Mouse (Mus musculus): ENCODE measurements around the gene Ahsg. TPM values are rescaled to one million over a fixed set of nuclear protein-coding genes. Genes with fewer than 3 reads are reported as not detected.

Gene Ahsg
- polyA plus RNA-seq (2015; fragmentation: Nextera tagmentation; extraction: Ambion mirVana) = 82.1 and 111 TPM in 2 replicates

- H3K27me3 ChIP-seq (ENCODE audit: control insufficient read depth, insufficient read depth, low read length) = no peaks in the 10 kb centered on the region
- 78% methylated on average over 11 of the region's 11 CpGs for WGBS
- no peaks in the 10 kb centered on the region for H3K4me1 ChIP-seq (ENCODE audit: control insufficient read depth, insufficient read depth, low read length)
- no peak within 1 kb of the TSS for H3K27ac ChIP-seq (ENCODE audit: low read length)
- no peak within 1 kb of the TSS for H3K9ac ChIP-seq (ENCODE audit: low read length)
- H3K36me3 ChIP-seq (ENCODE audit: control insufficient read depth, insufficient read depth, low read length) = no peaks in the 10 kb centered on the region
- H3K4me3 ChIP-seq (replicated peaks; ENCODE audit: low read length) = no peak within 1 kb of the TSS
- no peak within 1 kb of the TSS for H3K4me2 ChIP-seq (ENCODE audit: low read depth, low read length)
- H3K9me3 ChIP-seq (replicated peaks; ENCODE audit: control insufficient read depth, low read length) = no peaks in the 10 kb centered on the region
- ATAC-seq (ENCODE audit: insufficient read depth, low FRiP score) = no peak
Measured at GRCm38 (mm10) chr16:22890683-22891510, at the start of gene Ahsg. Gene Ahsg (plus strand): TSS chr16:22891277.

GRCm38 (mm10) chr16:22842871-22843270 lies 48.2 kb upstream of the Ahsg start:
- Histone ChIP-seq H3K27ac (ENCODE audit: low read length) (no peak overlapping the region), H3K4me2 (ENCODE audit: low read depth, low read length) (no peak overlapping the region)
- WGBS = 74% methylated on average over 5 of the region's 5 CpGs

GRCm38 (mm10) chr16:22844061-22844801 lies 46.8 kb upstream of the Ahsg start:
- ATAC-seq (ENCODE audit: insufficient read depth, low FRiP score) = peak; percentile 87
- Histone ChIP-seq H3K27ac (ENCODE audit: low read length) (peak overlapping the region; percentile 31), H3K4me1 (ENCODE audit: control insufficient read depth, insufficient read depth, low read length) (peaks cover 17% of the 10 kb centered on the region; the same call in 1 of the 2 replicates), H3K27me3 (ENCODE audit: control insufficient read depth, insufficient read depth, low read length) (no peaks in the 10 kb centered on the region), H3K36me3 (ENCODE audit: control insufficient read depth, insufficient read depth, low read length) (no peaks in the 10 kb centered on the region), H3K4me2 (ENCODE audit: low read depth, low read length) (peak overlapping the region; percentile 95), H3K9ac (ENCODE audit: low read length) (peak overlapping the region; percentile 82), H3K4me3 (replicated peaks; ENCODE audit: low read length) (peak overlapping the region; percentile 58), H3K9me3 (replicated peaks; ENCODE audit: control insufficient read depth, low read length) (no peaks in the 10 kb centered on the region)
- 6% methylated on average over 26 of the region's 26 CpGs for WGBS

More at GRCm38 (mm10) chr16:22842871-22843270, 48.2 kb upstream of the Ahsg start:
- ATAC-seq (ENCODE audit: insufficient read depth, low FRiP score) = peak; percentile 81; the same call in 1 of the 2 replicates
- no peaks in the 10 kb centered on the region for H3K27me3 ChIP-seq (ENCODE audit: control insufficient read depth, insufficient read depth, low read length)
- H3K36me3 ChIP-seq (ENCODE audit: control insufficient read depth, insufficient read depth, low read length) = 0 out of 2 replicates have a peak, but pooled peaks cover 2% of the 10 kb centered on the region
- no peak overlapping the region for H3K4me3 ChIP-seq (replicated peaks; ENCODE audit: low read length)
- H3K9me3 ChIP-seq (replicated peaks; ENCODE audit: control insufficient read depth, low read length) = no peaks in the 10 kb centered on the region
- H3K9ac ChIP-seq (ENCODE audit: low read length) = no peak overlapping the region
- peaks cover 17% of the 10 kb centered on the region; the same call in 1 of the 2 replicates for H3K4me1 ChIP-seq (ENCODE audit: control insufficient read depth, insufficient read depth, low read length)

GRCm38 (mm10) chr16:22844834-22845233 lies 46.2 kb upstream of the Ahsg start:
- peak overlapping the region; percentile 58 for H3K4me3 ChIP-seq (replicated peaks; ENCODE audit: low read length)
- H3K4me1 ChIP-seq (ENCODE audit: control insufficient read depth, insufficient read depth, low read length) = peaks cover 17% of the 10 kb centered on the region; the same call in 1 of the 2 replicates

GRCm38 (mm10) chr16:22845481-22845880 lies 45.6 kb upstream of the Ahsg start:
- WGBS = 86% methylated on average over 4 of the region's 4 CpGs
- H3K36me3 ChIP-seq (ENCODE audit: control insufficient read depth, insufficient read depth, low read length) = no peaks in the 10 kb centered on the region

More at GRCm38 (mm10) chr16:22844834-22845233, 46.2 kb upstream of the Ahsg start:
- no peaks in the 10 kb centered on the region for H3K9me3 ChIP-seq (replicated peaks; ENCODE audit: control insufficient read depth, low read length)
- peak overlapping the region; percentile 95 for H3K4me2 ChIP-seq (ENCODE audit: low read depth, low read length)
- H3K27ac ChIP-seq (ENCODE audit: low read length) = peak overlapping the region; percentile 31
- peak overlapping the region; percentile 82 for H3K9ac ChIP-seq (ENCODE audit: low read length)
- WGBS = 60% methylated on average over 5 of the region's 5 CpGs
- no peaks in the 10 kb centered on the region for H3K36me3 ChIP-seq (ENCODE audit: control insufficient read depth, insufficient read depth, low read length)
- ATAC-seq (ENCODE audit: insufficient read depth, low FRiP score) = no peak
- H3K27me3 ChIP-seq (ENCODE audit: control insufficient read depth, insufficient read depth, low read length) = no peaks in the 10 kb centered on the region

GRCm38 (mm10) chr16:22847686-22848085 lies 43.4 kb upstream of the Ahsg start:
- H3K36me3 ChIP-seq (ENCODE audit: control insufficient read depth, insufficient read depth, low read length) = no peaks in the 10 kb centered on the region
- ATAC-seq (ENCODE audit: insufficient read depth, low FRiP score) = no peak
- no peak overlapping the region for H3K4me2 ChIP-seq (ENCODE audit: low read depth, low read length)
- H3K9ac ChIP-seq (ENCODE audit: low read length) = no peak overlapping the region
- no peak overlapping the region for H3K27ac ChIP-seq (ENCODE audit: low read length)
- no peaks in the 10 kb centered on the region for H3K27me3 ChIP-seq (ENCODE audit: control insufficient read depth, insufficient read depth, low read length)
- H3K4me3 ChIP-seq (replicated peaks; ENCODE audit: low read length) = no peak overlapping the region
- WGBS = 90% methylated on average over 1 of the region's 1 CpGs
- peaks cover 17% of the 10 kb centered on the region; the same call in 1 of the 2 replicates for H3K4me1 ChIP-seq (ENCODE audit: control insufficient read depth, insufficient read depth, low read length)
- no peaks in the 10 kb centered on the region for H3K9me3 ChIP-seq (replicated peaks; ENCODE audit: control insufficient read depth, low read length)

More at GRCm38 (mm10) chr16:22845481-22845880, 45.6 kb upstream of the Ahsg start:
- Histone ChIP-seq H3K9ac (ENCODE audit: low read length) (no peak overlapping the region), H3K27ac (ENCODE audit: low read length) (peak overlapping the region; percentile 31; the same call in 1 of the 2 replicates), H3K9me3 (replicated peaks; ENCODE audit: control insufficient read depth, low read length) (no peaks in the 10 kb centered on the region), H3K27me3 (ENCODE audit: control insufficient read depth, insufficient read depth, low read length) (no peaks in the 10 kb centered on the region), H3K4me2 (ENCODE audit: low read depth, low read length) (no peak overlapping the region), H3K4me1 (ENCODE audit: control insufficient read depth, insufficient read depth, low read length) (peaks cover 17% of the 10 kb centered on the region; the same call in 1 of the 2 replicates), H3K4me3 (replicated peaks; ENCODE audit: low read length) (no peak overlapping the region)
- no peak for ATAC-seq (ENCODE audit: insufficient read depth, low FRiP score)

- no peak for ATAC-seq (ENCODE audit: insufficient read depth, low FRiP score)
- 77% methylated on average over 1 of the region's 1 CpGs for WGBS
- Histone ChIP-seq H3K9ac (ENCODE audit: low read length) (no peak overlapping the region), H3K9me3 (replicated peaks; ENCODE audit: control insufficient read depth, low read length) (no peaks in the 10 kb centered on the region), H3K27ac (ENCODE audit: low read length) (no peak overlapping the region), H3K4me1 (ENCODE audit: control insufficient read depth, insufficient read depth, low read length) (peaks cover 17% of the 10 kb centered on the region; the same call in 1 of the 2 replicates), H3K36me3 (ENCODE audit: control insufficient read depth, insufficient read depth, low read length) (no peaks in the 10 kb centered on the region), H3K4me2 (ENCODE audit: low read depth, low read length) (no peak overlapping the region), H3K27me3 (ENCODE audit: control insufficient read depth, insufficient read depth, low read length) (no peaks in the 10 kb centered on the region), H3K4me3 (replicated peaks; ENCODE audit: low read length) (no peak overlapping the region)
Measured at GRCm38 (mm10) chr16:22848331-22848730, 42.7 kb upstream of the Ahsg start.

- no peaks in the 10 kb centered on the region for H3K36me3 ChIP-seq (ENCODE audit: control insufficient read depth, insufficient read depth, low read length)
- H3K9ac ChIP-seq (ENCODE audit: low read length) = no peak overlapping the region
- no peak overlapping the region for H3K4me3 ChIP-seq (replicated peaks; ENCODE audit: low read length)
- H3K27ac ChIP-seq (ENCODE audit: low read length) = no peak overlapping the region
- no peak overlapping the region for H3K4me2 ChIP-seq (ENCODE audit: low read depth, low read length)
- H3K9me3 ChIP-seq (replicated peaks; ENCODE audit: control insufficient read depth, low read length) = no peaks in the 10 kb centered on the region
- H3K4me1 ChIP-seq (ENCODE audit: control insufficient read depth, insufficient read depth, low read length) = peaks cover 4% of the 10 kb centered on the region
- no peaks in the 10 kb centered on the region for H3K27me3 ChIP-seq (ENCODE audit: control insufficient read depth, insufficient read depth, low read length)
- 94% methylated on average over 4 of the region's 4 CpGs for WGBS
- ATAC-seq (ENCODE audit: insufficient read depth, low FRiP score) = no peak
Measured at GRCm38 (mm10) chr16:22852709-22853108, 38.4 kb upstream of the Ahsg start.

Measured in stomach, embryonic 16.5 days (tissue).